Mouse (Mus musculus) ES-Bruce4 (cell line): ENCODE measurements around the gene Prkce. TPM values are rescaled to one million over a fixed set of nuclear protein-coding genes. Genes with fewer than 3 reads are reported as not detected.

Experiments
- H3K27ac ChIP-seq: 2 replicates; pipeline ENCODE4 v1.5.1; 2012; ENCODE audit warnings: low read length, inconsistent platforms; ENCODE audit not compliant: insufficient read depth
- H3K27me3 ChIP-seq: 2 replicates; pipeline ENCODE4 v1.6.1; 2012; ENCODE audit warnings: mild to moderate bottlenecking, low read length, inconsistent platforms; ENCODE audit not compliant: control insufficient read depth, poor library complexity, insufficient read depth, severe bottlenecking
- H3K36me3 ChIP-seq: 2 replicates; pipeline ENCODE4 v1.6.1; 2012; ENCODE audit warnings: inconsistent platforms, mild to moderate bottlenecking, low read length, moderate library complexity; ENCODE audit not compliant: control insufficient read depth, poor library complexity, insufficient read depth, severe bottlenecking
- H3K4me1 ChIP-seq: one replicate; pipeline ENCODE4 v1.8.1; 2011; ENCODE audit warnings: low read length; ENCODE audit not compliant: control insufficient read depth, insufficient read depth
- H3K4me3 ChIP-seq: 2 replicates; pipeline ENCODE4 v1.5.1; 2011; ENCODE audit warnings: low read depth, mild to moderate bottlenecking, low read length
- H3K9ac ChIP-seq: 2 replicates; pipeline ENCODE4 v1.6.1; 2012; ENCODE audit warnings: low read depth, mild to moderate bottlenecking, inconsistent platforms; ENCODE audit not compliant: poor library complexity, severe bottlenecking
- H3K9me3 ChIP-seq: replicated peaks from 2 replicates; pipeline ENCODE4 v1.6.1; 2012; ENCODE audit warnings: mild to moderate bottlenecking, low read length, inconsistent platforms; ENCODE audit not compliant: control insufficient read depth, poor library complexity, insufficient read depth, severe bottlenecking
- CTCF ChIP-seq: IDR thresholded peaks from one replicate; pipeline ENCODE4 v1.8.1; 2011; ENCODE audit warnings: low read depth, low read length
- EP300 ChIP-seq: IDR thresholded peaks from 2 replicates; pipeline ENCODE4 v1.6.1; 2011; ENCODE audit warnings: low read depth, low read length; ENCODE audit not compliant: insufficient read depth
- POLR2A ChIP-seq: IDR thresholded peaks from one replicate; pipeline ENCODE4 v1.8.1; 2011; ENCODE audit warnings: low read length; ENCODE audit not compliant: insufficient read depth
- polyA plus RNA-seq: library from polyadenylated mRNA; stranded (reverse); fragments of >200 nt; gene quantifications from 2 replicates; pipeline ENCODE4 v1.2.4, GENCODE M21; 2011; ENCODE audit warnings: low read depth; ENCODE audit not compliant: missing spikeins, insufficient read depth, insufficient read length

Prkce gene
- polyA plus RNA-seq, 1 experiment = 4.3 TPM

DNA sequence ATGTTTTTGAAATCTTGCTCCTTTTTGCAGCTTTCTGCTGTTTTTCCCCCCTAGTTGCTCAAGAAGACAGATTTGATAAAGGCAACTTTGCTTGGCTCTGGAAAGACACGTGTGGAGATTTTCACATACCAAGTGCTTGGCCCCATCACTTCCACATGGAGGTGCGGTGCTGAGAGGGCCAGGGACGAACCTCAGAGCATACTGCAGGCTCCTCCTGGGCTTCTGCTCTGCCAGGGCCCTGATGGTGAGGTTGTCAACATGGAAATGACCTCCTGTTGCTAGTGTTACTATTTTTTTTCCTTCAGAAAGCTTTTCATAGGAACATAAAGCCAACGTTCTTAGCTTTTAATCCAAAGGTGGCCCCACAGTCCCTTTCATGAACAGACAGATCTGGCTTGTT is 191.3 kb downstream of the Prkce start:
- Histone ChIP-seq H3K27me3 (no peaks in the 10 kb centered on the region), H3K9me3 (no peaks in the 10 kb centered on the region), H3K36me3 (no peaks in the 10 kb centered on the region), H3K4me3 (no peak overlapping the region), H3K9ac (no peak overlapping the region), H3K27ac (no peak overlapping the region), H3K4me1 (no peaks in the 10 kb centered on the region)
- TF ChIP-seq EP300 (no peak), CTCF (no peak), POLR2A (no peak)

DNA sequence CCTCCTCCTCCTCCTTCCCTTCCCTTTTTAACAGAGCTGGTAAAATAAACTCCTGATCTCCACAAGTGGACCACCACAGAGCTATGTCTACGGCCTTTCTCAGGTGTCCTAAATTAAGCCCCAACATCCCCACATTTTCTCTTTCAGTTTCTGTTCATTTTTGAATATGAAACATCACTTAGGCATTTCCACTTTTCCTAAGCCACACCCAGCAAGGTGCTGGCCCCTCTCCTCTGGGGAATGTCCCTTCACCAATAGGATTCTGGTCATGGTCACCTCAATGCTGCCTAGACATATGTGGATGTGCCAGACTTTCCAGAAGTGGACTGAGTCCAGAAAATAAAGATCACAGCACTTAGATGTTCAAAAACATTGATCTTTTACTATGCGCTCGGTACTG is 193.3 kb downstream of the Prkce start:
- Histone ChIP-seq H3K4me1 (no peaks in the 10 kb centered on the region), H3K9me3 (no peaks in the 10 kb centered on the region), H3K9ac (no peak overlapping the region), H3K27me3 (no peaks in the 10 kb centered on the region), H3K27ac (no peak overlapping the region), H3K4me3 (no peak overlapping the region), H3K36me3 (no peaks in the 10 kb centered on the region)
- TF ChIP-seq POLR2A (no peak), CTCF (no peak)

DNA sequence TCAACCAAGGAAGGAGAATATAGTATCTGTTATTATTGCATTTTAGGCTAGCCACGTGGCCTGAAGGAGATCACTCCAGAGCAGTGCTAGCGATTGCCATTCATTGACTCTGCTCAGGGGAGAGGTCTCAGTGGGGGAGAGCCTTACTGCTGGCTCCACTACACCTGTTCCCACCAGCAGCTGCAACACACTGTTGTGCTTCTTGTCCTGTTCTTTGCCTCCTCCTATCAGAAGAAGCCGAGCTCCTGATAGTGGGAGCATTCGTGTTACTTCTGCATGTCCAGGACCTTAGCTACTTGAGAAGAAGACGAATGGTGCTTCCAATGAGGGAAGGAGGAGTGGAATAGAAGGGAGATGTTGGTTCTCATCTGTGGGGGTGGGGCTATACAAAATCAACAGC is 195.8 kb downstream of the Prkce start:
- Histone ChIP-seq H3K27me3 (no peaks in the 10 kb centered on the region), H3K9ac (no peak overlapping the region), H3K36me3 (no peaks in the 10 kb centered on the region), H3K4me3 (no peak overlapping the region), H3K4me1 (no peaks in the 10 kb centered on the region), H3K9me3 (no peaks in the 10 kb centered on the region), H3K27ac (no peak overlapping the region)
- TF ChIP-seq CTCF (no peak), EP300 (no peak), POLR2A (no peak)

DNA sequence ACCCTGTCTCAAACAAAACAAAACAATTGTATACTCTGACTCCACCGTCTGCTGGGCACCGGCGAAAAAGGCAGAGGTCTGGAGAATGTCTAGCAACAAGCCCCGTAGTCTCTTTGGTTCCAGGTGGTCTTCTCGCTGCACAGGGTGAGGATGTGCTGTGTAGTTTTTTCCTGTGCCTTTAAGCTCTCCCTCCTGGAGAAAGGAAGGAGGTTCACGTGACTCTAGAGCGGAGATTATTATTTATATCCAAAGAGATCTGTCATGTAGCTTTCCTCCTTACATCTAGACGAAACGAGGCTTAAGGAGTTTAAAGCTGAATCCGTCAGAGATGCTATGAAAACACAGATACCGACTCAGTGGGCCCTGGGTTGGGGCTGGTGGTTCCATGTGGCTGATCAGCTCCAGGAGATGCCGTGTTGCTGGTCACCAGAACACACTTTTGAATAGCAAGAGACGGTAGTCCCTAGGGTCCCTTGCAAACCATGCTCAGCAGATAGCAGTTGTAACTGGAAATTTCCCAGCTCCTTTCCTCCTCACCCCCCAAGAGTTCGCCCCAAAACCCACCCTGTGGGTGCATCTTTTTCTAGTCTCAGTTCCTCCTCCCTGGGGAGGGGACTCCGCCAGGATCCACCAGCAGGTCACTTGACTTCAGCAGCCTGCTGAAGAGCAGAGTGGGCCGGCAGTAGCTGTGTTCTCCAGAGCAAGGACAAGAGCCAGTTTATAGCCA is 196.9 kb downstream of the Prkce start:
- H3K4me1 ChIP-seq = no peaks in the 10 kb centered on the region
- no peak overlapping the region for H3K4me3 ChIP-seq
- TF ChIP-seq EP300 (no peak), POLR2A (no peak), CTCF (no peak)
- H3K9ac ChIP-seq = no peak overlapping the region
- H3K36me3 ChIP-seq = no peaks in the 10 kb centered on the region
- H3K9me3 ChIP-seq = no peaks in the 10 kb centered on the region
- no peak overlapping the region for H3K27ac ChIP-seq
- no peaks in the 10 kb centered on the region for H3K27me3 ChIP-seq

DNA sequence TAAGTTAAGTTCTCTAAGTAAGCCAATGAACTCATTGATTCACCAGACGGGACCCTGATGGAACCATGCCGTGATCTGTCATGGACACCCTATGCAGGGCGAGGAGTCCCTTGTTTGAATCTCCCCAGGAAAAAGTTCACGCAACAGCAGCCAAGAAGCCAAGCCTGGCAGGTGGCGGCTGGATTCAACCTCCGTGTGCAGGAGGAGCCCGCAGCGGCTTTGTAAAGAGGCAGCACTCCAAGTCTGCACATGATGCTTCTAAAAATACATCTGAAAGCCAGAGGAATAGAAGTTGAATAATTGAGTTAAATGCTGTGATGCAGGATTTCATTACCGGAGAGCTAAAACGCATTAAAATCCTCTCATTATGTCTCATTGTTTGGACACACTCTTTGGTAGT is 199.3 kb downstream of the Prkce start:
- H3K27ac ChIP-seq = no peak overlapping the region
- no peaks in the 10 kb centered on the region for H3K9me3 ChIP-seq
- no peak overlapping the region for H3K9ac ChIP-seq
- no peaks in the 10 kb centered on the region for H3K36me3 ChIP-seq
- no peaks in the 10 kb centered on the region for H3K27me3 ChIP-seq
- no peak for TF ChIP-seq EP300
- no peak overlapping the region for H3K4me3 ChIP-seq
- no peaks in the 10 kb centered on the region for H3K4me1 ChIP-seq

DNA sequence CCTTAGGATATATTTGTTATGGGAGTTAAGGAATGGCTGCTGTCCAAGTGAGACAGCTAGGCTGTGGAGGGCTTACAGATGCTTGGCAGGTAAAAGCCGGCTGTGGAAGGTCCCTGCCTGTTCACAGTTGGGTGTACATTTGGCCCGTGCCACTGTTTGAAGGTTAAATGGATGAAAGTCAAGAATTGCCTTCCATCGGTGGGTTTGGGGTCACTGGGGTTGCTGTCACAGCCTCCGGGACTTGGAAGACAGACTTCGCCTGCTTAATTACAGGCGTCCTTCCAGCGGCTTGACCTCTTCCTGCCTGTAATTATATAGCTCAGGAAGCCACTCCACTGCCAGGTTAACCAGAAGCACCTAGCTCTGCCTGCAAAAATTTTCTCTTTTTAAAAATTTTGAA is 200.1 kb downstream of the Prkce start:
- Histone ChIP-seq H3K4me1 (no peaks in the 10 kb centered on the region), H3K9ac (no peak overlapping the region), H3K36me3 (no peaks in the 10 kb centered on the region), H3K27me3 (no peaks in the 10 kb centered on the region), H3K4me3 (no peak overlapping the region), H3K27ac (no peak overlapping the region), H3K9me3 (no peaks in the 10 kb centered on the region)
- no peak for TF ChIP-seq POLR2A
- no peak for TF ChIP-seq EP300
- TF ChIP-seq CTCF = no peak
